Mouse (Mus musculus): Measurements from ENCODE around the gene Rab10.

DNA sequence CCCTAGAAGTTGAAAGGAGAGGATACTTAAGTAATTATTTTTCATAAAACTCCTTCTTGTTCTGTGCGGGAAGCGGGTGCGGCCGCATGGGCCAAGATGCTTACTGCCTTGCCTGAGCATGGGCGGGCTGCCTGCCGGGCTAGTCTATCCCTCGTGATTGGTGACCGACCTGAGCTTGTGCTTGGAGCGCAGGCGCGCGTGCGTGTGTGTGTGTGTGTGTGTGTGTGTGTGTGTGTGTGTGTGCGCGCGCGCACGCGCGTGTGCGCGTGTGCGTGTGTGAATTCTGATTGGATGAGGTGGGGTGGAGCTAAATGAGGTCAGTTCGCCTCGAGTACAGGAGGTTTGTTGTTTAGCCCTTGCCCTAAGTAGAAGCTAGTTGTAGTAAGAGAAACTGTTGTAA lies 48.2 kb downstream of the Rab10 start:
- no peak for TF ChIP-seq POLR2A (IDR thresholded peaks at IDR 0.05; ENCODE audit: low read depth, low read length)
- TF ChIP-seq CTCF (IDR thresholded peaks at IDR 0.05; ENCODE audit: extremely low read depth, insufficient read depth, insufficient read length, insufficient replicate concordance), result no peak

All from spleen, adult 2 months (tissue).